Mouse (Mus musculus) myocyte (in vitro differentiated cells): ENCODE measurements at regions not wholly inside any gene's neighbourhood (a gene's known extent, or its start where the extent isn't known, plus 50 kb on each side); places are given as distances from the start of the nearest gene placed in this dataset.

Source experiments
- H3K27me3 ChIP-seq: one replicate; pipeline ENCODE4 v1.6.1; 2011; ENCODE audit not compliant: control insufficient read depth, insufficient read depth, insufficient read length
- H3K36me3 ChIP-seq: one replicate; pipeline ENCODE4 v1.6.1; 2011; ENCODE audit not compliant: control insufficient read depth, insufficient read depth
- H3K4me2 ChIP-seq: one replicate; pipeline ENCODE4 v1.6.1; 2011; ENCODE audit warnings: low read depth, control low read depth
- H3K4me3 ChIP-seq: one replicate; pipeline ENCODE4 v1.5.1; 2011; ENCODE audit warnings: mild to moderate bottlenecking, control low read depth, moderate library complexity
- H3K79me2 ChIP-seq: one replicate; pipeline ENCODE4 v1.6.1; 2011; ENCODE audit not compliant: control insufficient read depth, insufficient read depth
- H3ac ChIP-seq: one replicate; pipeline ENCODE4 v1.6.1; 2011; ENCODE audit not compliant: control insufficient read depth, insufficient read length
- CEBPB ChIP-seq: IDR thresholded peaks from 2 replicates; pipeline ENCODE4 v1.6.1; 2011; ENCODE audit warnings: mild to moderate bottlenecking, moderate library complexity; ENCODE audit not compliant: poor library complexity, insufficient read depth, severe bottlenecking
- E2F4 ChIP-seq: IDR thresholded peaks from one replicate; pipeline ENCODE4 v1.6.1; 2011; ENCODE audit warnings: mild to moderate bottlenecking, control low read depth, moderate library complexity; ENCODE audit not compliant: insufficient read depth
- MAX ChIP-seq: IDR thresholded peaks from one replicate; pipeline ENCODE4 v1.6.1; 2011; ENCODE audit warnings: low read depth, mild to moderate bottlenecking, control low read depth
- MYOD1 ChIP-seq, 3 experiments: IDR thresholded peaks; one replicate each; pipeline ENCODE4 v1.6.1; 2011; ENCODE audit warnings: control low read depth in 2 of 3, low read depth in 2 of 3, mild to moderate bottlenecking in 2 of 3, moderate library complexity in 1 of 3; ENCODE audit not compliant: insufficient read length in 2 of 3, control insufficient read depth in 1 of 3
- MYOG ChIP-seq, 3 experiments: IDR thresholded peaks; one replicate each; pipeline ENCODE4 v1.6.1; 2011; ENCODE audit warnings: control low read depth in 2 of 3, low read depth in 2 of 3, mild to moderate bottlenecking in 2 of 3; ENCODE audit not compliant: insufficient read length in 2 of 3, control insufficient read depth in 1 of 3, insufficient read depth in 1 of 3
- POLR2A ChIP-seq: IDR thresholded peaks from one replicate; pipeline ENCODE4 v1.6.1; 2011; ENCODE audit warnings: low read depth, mild to moderate bottlenecking, control low read depth, moderate library complexity; ENCODE audit not compliant: insufficient read length
- POLR2AphosphoS2 ChIP-seq: IDR thresholded peaks from one replicate; pipeline ENCODE4 v1.6.1; 2011; ENCODE audit warnings: low read depth, control low read depth; ENCODE audit not compliant: insufficient read length
- REST ChIP-seq: IDR thresholded peaks from one replicate; pipeline ENCODE4 v1.6.1; 2011; ENCODE audit warnings: mild to moderate bottlenecking, control low read depth, moderate library complexity; ENCODE audit not compliant: insufficient read depth, insufficient read length
- SRF ChIP-seq: IDR thresholded peaks from one replicate; pipeline ENCODE4 v1.6.1; 2011; ENCODE audit warnings: low read depth; ENCODE audit not compliant: control insufficient read depth, insufficient read length
- TCF12 ChIP-seq: IDR thresholded peaks from one replicate; pipeline ENCODE4 v1.6.1; 2011; ENCODE audit warnings: mild to moderate bottlenecking, control low read depth; ENCODE audit not compliant: poor library complexity, insufficient read depth, severe bottlenecking
- TCF3 ChIP-seq: IDR thresholded peaks from one replicate; pipeline ENCODE4 v1.6.1; 2011; ENCODE audit warnings: low read depth, control low read depth; ENCODE audit not compliant: insufficient read length
- USF1 ChIP-seq: IDR thresholded peaks from one replicate; pipeline ENCODE4 v1.6.1; 2011; ENCODE audit warnings: low read depth, mild to moderate bottlenecking, control low read depth, moderate library complexity

GRCm38 (mm10) chr2:179039697-179040096 is 402.5 kb upstream of the Cdh4 start:
- no peaks in the 10 kb centered on the region for H3K79me2 ChIP-seq

GRCm38 (mm10) chr2:179043671-179044070 is 398.6 kb upstream of the Cdh4 start:
- Histone ChIP-seq H3K27me3 (no peaks in the 10 kb centered on the region), H3K4me2 (no peak overlapping the region), H3K4me3 (no peak overlapping the region), H3K36me3 (no peaks in the 10 kb centered on the region), H3ac (no peak overlapping the region), H3K79me2 (no peaks in the 10 kb centered on the region)
- TF ChIP-seq E2F4, result no peak
- TF ChIP-seq CEBPB, result no peak
- no peak for TF ChIP-seq TCF3
- no peak for TF ChIP-seq USF1
- no peak for TF ChIP-seq MYOD1 (IDR thresholded peaks at IDR 0.05; ENCODE audit: control insufficient read depth in 1 of 3, insufficient read length in 2 of 3, low read depth in 2 of 3)

More at GRCm38 (mm10) chr2:179039697-179040096, 402.5 kb upstream of the Cdh4 start:
- H3K4me3 ChIP-seq, result no peak overlapping the region
- no peaks in the 10 kb centered on the region for H3K36me3 ChIP-seq
- no peaks in the 10 kb centered on the region for H3K27me3 ChIP-seq
- no peak overlapping the region for H3K4me2 ChIP-seq
- H3ac ChIP-seq, result no peak overlapping the region
- TF ChIP-seq SRF (no peak), MYOG (IDR thresholded peaks at IDR 0.05; ENCODE audit: control insufficient read depth in 1 of 3, insufficient read depth in 1 of 3, insufficient read length in 2 of 3, low read depth in 2 of 3) (no peak), TCF3 (no peak), TCF12 (no peak), REST (no peak), CEBPB (no peak), MAX (no peak), POLR2AphosphoS2 (no peak)

- Histone ChIP-seq H3K36me3 (no peaks in the 10 kb centered on the region), H3K79me2 (no peaks in the 10 kb centered on the region), H3K4me2 (no peak overlapping the region), H3ac (no peak overlapping the region), H3K4me3 (no peak overlapping the region), H3K27me3 (no peaks in the 10 kb centered on the region)
- no peak for TF ChIP-seq SRF
- TF ChIP-seq REST, result no peak
- no peak for TF ChIP-seq TCF3
- no peak for TF ChIP-seq TCF12
- no peak for TF ChIP-seq E2F4
- no peak for TF ChIP-seq USF1
- TF ChIP-seq MYOG (IDR thresholded peaks at IDR 0.05; ENCODE audit: control insufficient read depth in 1 of 3, insufficient read depth in 1 of 3, insufficient read length in 2 of 3, low read depth in 2 of 3), result no peak
- no peak for TF ChIP-seq CEBPB
- TF ChIP-seq POLR2AphosphoS2, result no peak
- no peak for TF ChIP-seq POLR2A
- no peak for TF ChIP-seq MAX
Measured at GRCm38 (mm10) chr2:179045361-179045760, 396.9 kb upstream of the Cdh4 start.

- H3K4me2 ChIP-seq, result no peak overlapping the region
- no peaks in the 10 kb centered on the region for H3K36me3 ChIP-seq
- no peaks in the 10 kb centered on the region for H3K27me3 ChIP-seq
- TF ChIP-seq SRF (no peak), POLR2AphosphoS2 (no peak), POLR2A (no peak), MYOD1 (IDR thresholded peaks at IDR 0.05; ENCODE audit: control insufficient read depth in 1 of 3, insufficient read length in 2 of 3, low read depth in 2 of 3) (no peak), CEBPB (no peak), USF1 (no peak), MAX (no peak), MYOG (IDR thresholded peaks at IDR 0.05; ENCODE audit: control insufficient read depth in 1 of 3, insufficient read depth in 1 of 3, insufficient read length in 2 of 3, low read depth in 2 of 3) (no peak), TCF12 (no peak), REST (no peak), TCF3 (no peak), E2F4 (no peak)
- H3K79me2 ChIP-seq, result no peaks in the 10 kb centered on the region
- no peak overlapping the region for H3ac ChIP-seq
- H3K4me3 ChIP-seq, result no peak overlapping the region
Measured at GRCm38 (mm10) chr2:179054441-179054840, 387.8 kb upstream of the Cdh4 start.

GRCm38 (mm10) chr2:179064616-179065015 is 377.6 kb upstream of the Cdh4 start:
- Histone ChIP-seq H3K36me3 (no peaks in the 10 kb centered on the region), H3K79me2 (no peaks in the 10 kb centered on the region), H3ac (no peak overlapping the region), H3K4me3 (no peak overlapping the region), H3K4me2 (no peak overlapping the region), H3K27me3 (no peaks in the 10 kb centered on the region)
- no peak for TF ChIP-seq E2F4
- no peak for TF ChIP-seq REST
- no peak for TF ChIP-seq POLR2A
- TF ChIP-seq TCF3, result no peak
- no peak for TF ChIP-seq MYOD1 (IDR thresholded peaks at IDR 0.05; ENCODE audit: control insufficient read depth in 1 of 3, insufficient read length in 2 of 3, low read depth in 2 of 3)
